Mouse (Mus musculus) adrenal gland, postnatal 10 days (tissue): ENCODE measurements around the gene Man1c1. TPM values are rescaled to one million over a fixed set of nuclear protein-coding genes. Genes with fewer than 3 reads are reported as not detected.

ENCODE experiments used
- DNase-seq: peaks from one replicate; pipeline ENCODE4 v3.0.0; 2021; ENCODE audit warnings: mixed read lengths
- total RNA-seq, 2 experiments: library from RNA; stranded (reverse); gene quantifications; 2 replicates each; pipeline ENCODE4 v1.2.3; 2021

Man1c1 gene
- total RNA-seq, 2 experiments from 2014 or later, result 21.3 TPM

GRCm38 (mm10) chr4:134603553-134603952, 100.5 kb downstream of the Man1c1 start:
- DNase-seq, result no peak

- DNase-seq, result no peak
Observed at GRCm38 (mm10) chr4:134602610-134603009, 101.5 kb downstream of the Man1c1 start.

- no peak for DNase-seq
Observed at GRCm38 (mm10) chr4:134601981-134602380, 102.1 kb downstream of the Man1c1 start.

- no peak for DNase-seq
Observed at GRCm38 (mm10) chr4:134601404-134601803, 102.7 kb downstream of the Man1c1 start.

GRCm38 (mm10) chr4:134600777-134601176, 103.3 kb downstream of the Man1c1 start:
- DNase-seq, result no peak

- DNase-seq, result no peak
Observed at GRCm38 (mm10) chr4:134600060-134600459, 104.0 kb downstream of the Man1c1 start.

- no peak for DNase-seq
Observed at GRCm38 (mm10) chr4:134596816-134597692, 107.0 kb downstream of the Man1c1 start.

GRCm38 (mm10) chr4:134594731-134595439, 109.2 kb downstream of the Man1c1 start:
- no peak for DNase-seq

- DNase-seq, result no peak
Observed at GRCm38 (mm10) chr4:134592442-134592841, 111.6 kb downstream of the Man1c1 start.

- DNase-seq, result peak; percentile 92
Observed at GRCm38 (mm10) chr4:134591506-134592061, 112.5 kb downstream of the Man1c1 start.

- DNase-seq, result peak; percentile 42
Observed at GRCm38 (mm10) chr4:134590227-134590926, 113.7 kb downstream of the Man1c1 start.

- no peak for DNase-seq
Observed at GRCm38 (mm10) chr4:134589786-134590185, 114.3 kb downstream of the Man1c1 start.

- DNase-seq, result peak; percentile 42
Observed at GRCm38 (mm10) chr4:134588951-134589350, 115.1 kb downstream of the Man1c1 start.

GRCm38 (mm10) chr4:134588287-134588686, 115.8 kb downstream of the Man1c1 start:
- DNase-seq, result no peak

GRCm38 (mm10) chr4:134587636-134588197, 116.4 kb downstream of the Man1c1 start:
- peak; percentile 76 for DNase-seq

- DNase-seq, result no peak
Observed at GRCm38 (mm10) chr4:134586631-134587030, 117.5 kb downstream of the Man1c1 start.

GRCm38 (mm10) chr4:134586126-134586525, 118.0 kb downstream of the Man1c1 start:
- DNase-seq, result no peak

GRCm38 (mm10) chr4:134583513-134583912, 120.6 kb downstream of the Man1c1 start:
- DNase-seq, result peak; percentile 62

- DNase-seq, result no peak
Observed at GRCm38 (mm10) chr4:134581365-134581764, 122.7 kb downstream of the Man1c1 start.

GRCm38 (mm10) chr4:134580351-134581148, 123.5 kb downstream of the Man1c1 start:
- DNase-seq, result no peak

- DNase-seq, result no peak
Observed at GRCm38 (mm10) chr4:134579620-134580019, 124.5 kb downstream of the Man1c1 start.
